16 mouse cellular contexts compared by ENCODE assay signal in the genomic region with DNA sequence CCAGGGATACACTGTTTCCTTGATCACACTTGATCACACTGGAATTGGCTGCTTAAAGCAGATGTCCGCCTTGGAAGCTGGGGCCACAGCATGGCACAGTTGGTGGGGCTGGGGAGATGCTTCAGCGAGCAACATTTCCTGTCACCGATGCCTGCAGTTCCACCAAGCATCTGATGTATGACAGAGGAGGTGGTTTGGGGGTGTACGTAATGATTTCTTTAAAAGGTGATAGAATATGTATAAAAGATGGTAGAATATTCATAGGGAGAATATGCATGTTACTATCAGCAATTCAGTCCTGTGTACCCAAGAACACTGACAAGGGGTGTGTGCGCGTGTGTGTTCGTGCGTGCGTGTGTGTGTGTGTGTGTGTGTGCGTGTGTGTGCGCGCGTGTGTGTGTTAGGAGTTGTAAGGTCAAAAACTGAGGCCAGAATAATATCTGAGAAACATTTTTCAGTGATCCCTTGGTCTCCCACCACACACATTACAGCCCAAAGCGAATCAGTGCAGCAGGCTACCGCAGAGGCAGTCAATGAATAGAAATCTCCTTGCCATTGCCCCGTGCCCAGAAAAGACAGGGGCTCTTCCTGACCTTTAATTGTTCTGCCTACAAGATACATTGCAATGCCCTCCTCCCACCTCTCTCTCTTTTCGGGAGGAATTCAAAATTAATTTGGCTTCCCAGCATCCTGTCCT.
DNase-seq lines count a peak whose midpoint lies in the region; ATAC-seq lines count a peak whose summit lies in the region.
"Had no signal": no experiment of that assay in that cellular context is flagged by ENCODE, and none has a peak within 500 bp of the region (broad histone marks: within the 10 kb centered on the region; RNA-seq: fewer than 3 reads in every experiment).

No protein-coding gene starts in this region.

- H3K27ac ChIP-seq in embryonic facial prominence, embryonic 11.5 days (replicated peaks; ENCODE audit: low read depth, low read length) = no peak overlapping the region
- peak overlapping the region; percentile 80 for H3K27ac ChIP-seq in hindbrain, embryonic 13.5 days
- H3K27ac ChIP-seq in midbrain, embryonic 14.5 days (replicated peaks; ENCODE audit: low read depth, low read length) = peak overlapping the region; percentile 76
- H3K27ac ChIP-seq: heart, embryonic 13.5 days; kidney, embryonic 15.5 days; liver, embryonic 14.5 days had no signal

- H3K36me3 ChIP-seq in embryonic facial prominence, embryonic 11.5 days (replicated peaks; ENCODE audit: control insufficient read depth, insufficient read depth, low read depth, low read length) = no peaks in the 10 kb centered on the region
- H3K36me3 ChIP-seq in hindbrain, embryonic 13.5 days = no peaks in the 10 kb centered on the region
- no peaks in the 10 kb centered on the region for H3K36me3 ChIP-seq in midbrain, embryonic 14.5 days (ENCODE audit: control insufficient read depth, insufficient read depth, low read length)
- H3K36me3 ChIP-seq: heart, embryonic 13.5 days; kidney, embryonic 15.5 days had no signal

- DNase-seq in cerebellum, postnatal 10 days = peak; percentile 28 to 52
- no peak for DNase-seq in cerebellum, postnatal 36 days
- DNase-seq in embryonic facial prominence, embryonic 11.5 days (ENCODE audit: low spot score) = no peak
- DNase-seq in midbrain, embryonic 14.5 days = peak; percentile 57
- no peak for DNase-seq in urinary bladder, postnatal 4 days (ENCODE audit: low spot score in 2 of 2)
- DNase-seq in kidney, adult 18-20 months = no peak
- no peak for DNase-seq in urinary bladder, adult 2 months (ENCODE audit: low spot score)
- DNase-seq: gastrocnemius, postnatal 36 days; layer of hippocampus, adult 9-11 months; lung, postnatal 10 days had no signal

- H3K9ac ChIP-seq in embryonic facial prominence, embryonic 11.5 days (replicated peaks; ENCODE audit: low read length) = no peak overlapping the region
- peak overlapping the region; percentile 24; the same call in 1 of the 2 replicates for H3K9ac ChIP-seq in hindbrain, embryonic 13.5 days
- H3K9ac ChIP-seq in midbrain, embryonic 14.5 days (replicated peaks; ENCODE audit: low read length) = 0 out of 2 replicates have a peak overlapping the region, but pooled peaks have one; percentile 6
- H3K9ac ChIP-seq: heart, embryonic 13.5 days; kidney, embryonic 15.5 days; liver, embryonic 14.5 days had no signal

- H3K4me2 ChIP-seq in embryonic facial prominence, embryonic 11.5 days (ENCODE audit: low read depth, low read length) = no peak overlapping the region
- peak overlapping the region; percentile 10; the same call in 1 of the 2 replicates for H3K4me2 ChIP-seq in hindbrain, embryonic 13.5 days
- H3K4me2 ChIP-seq in midbrain, embryonic 14.5 days (ENCODE audit: low read length) = peak overlapping the region; percentile 39
- H3K4me2 ChIP-seq: heart, embryonic 13.5 days; kidney, embryonic 15.5 days had no signal

- H3K27me3 ChIP-seq in embryonic facial prominence, embryonic 11.5 days (ENCODE audit: control insufficient read depth, insufficient read depth, low read length) = no peaks in the 10 kb centered on the region
- H3K27me3 ChIP-seq in hindbrain, embryonic 13.5 days = no peaks in the 10 kb centered on the region
- H3K27me3 ChIP-seq in midbrain, embryonic 14.5 days (ENCODE audit: control insufficient read depth, insufficient read depth, low read length) = no peaks in the 10 kb centered on the region
- H3K27me3 ChIP-seq: CH12.LX; heart, embryonic 13.5 days; kidney, embryonic 15.5 days had no signal

- H3K4me1 ChIP-seq in embryonic facial prominence, embryonic 11.5 days (ENCODE audit: control insufficient read depth, insufficient read depth, low read length) = peaks cover 3% of the 10 kb centered on the region; the same call in 1 of the 2 replicates
- peaks cover 30% of the 10 kb centered on the region for H3K4me1 ChIP-seq in hindbrain, embryonic 13.5 days (replicated peaks)
- peaks cover 28% of the 10 kb centered on the region for H3K4me1 ChIP-seq in midbrain, embryonic 14.5 days (ENCODE audit: control insufficient read depth, insufficient read depth, low read length)
- H3K4me1 ChIP-seq: kidney, embryonic 15.5 days had no signal

- H3K9me3 ChIP-seq in embryonic facial prominence, embryonic 11.5 days (replicated peaks; ENCODE audit: control insufficient read depth, low read length) = no peaks in the 10 kb centered on the region
- no peaks in the 10 kb centered on the region for H3K9me3 ChIP-seq in hindbrain, embryonic 13.5 days
- H3K9me3 ChIP-seq in midbrain, embryonic 14.5 days (ENCODE audit: control insufficient read depth, low read length) = no peaks in the 10 kb centered on the region
- H3K9me3 ChIP-seq: heart, embryonic 13.5 days; kidney, embryonic 15.5 days had no signal

- ATAC-seq in embryonic facial prominence, embryonic 11.5 days (replicated peaks; ENCODE audit: insufficient number of reproducible peaks, low FRiP score, low TSS enrichment, low read depth) = 0 out of 2 replicates have a peak, but pooled peaks have one; percentile 11
- no peak; the same call in 1 of the 2 replicates for ATAC-seq in hindbrain, embryonic 13.5 days (ENCODE audit: low FRiP score)
- ATAC-seq in midbrain, embryonic 14.5 days (ENCODE audit: low FRiP score, low TSS enrichment) = peak; percentile 27; the same call in 1 of the 2 replicates
- ATAC-seq: activated CD4-positive, CD25-positive, alpha-beta regulatory T cell, adult 4 months had no signal

- WGBS in embryonic facial prominence, embryonic 11.5 days = 82% methylated on average over 17 of the region's 17 CpGs
- WGBS in hindbrain, embryonic 13.5 days = 55% methylated on average over 17 of the region's 17 CpGs
- WGBS in midbrain, embryonic 14.5 days = 59% methylated on average over 17 of the region's 17 CpGs

- no peak overlapping the region for H3K4me3 ChIP-seq in embryonic facial prominence, embryonic 11.5 days (ENCODE audit: low read depth, low read length)
- H3K4me3 ChIP-seq in hindbrain, embryonic 13.5 days = no peak overlapping the region
- H3K4me3 ChIP-seq in midbrain, embryonic 14.5 days (replicated peaks; ENCODE audit: low read depth, low read length) = no peak overlapping the region
- H3K4me3 ChIP-seq: heart, embryonic 13.5 days; kidney, embryonic 15.5 days had no signal

Comparison
In these comparisons a context has a peak if more than half of its experiments do, and no peak if none do; other contexts are left out.
1. DNase-seq: peak in cerebellum, postnatal 10 days (2 of 2) and midbrain, embryonic 14.5 days (single experiment); none in cerebellum, postnatal 36 days (0 of 2), embryonic facial prominence, embryonic 11.5 days (single experiment), urinary bladder, postnatal 4 days (0 of 2), kidney, adult 18-20 months (single experiment) and urinary bladder, adult 2 months (single experiment).